Mouse (Mus musculus) hindlimb bud, embryonic 11.5 days (tissue): Measurements from ENCODE around the gene Cntd1.
A peak's percentile ranks its signal among the peaks of the same experiment; 100 is the strongest.
"Not testable (repeated sequence)": the region's sequence is repeated elsewhere in the genome, so short reads cannot be mapped to it uniquely, and the experiment has no call there.

Experiments used
- DNase-seq: peaks from one replicate; pipeline ENCODE4 v3.0.0-alpha.2; 2012; ENCODE audit warnings: low read depth, low spot score; ENCODE audit errors: extremely low spot score

Cntd1 gene

DNA sequence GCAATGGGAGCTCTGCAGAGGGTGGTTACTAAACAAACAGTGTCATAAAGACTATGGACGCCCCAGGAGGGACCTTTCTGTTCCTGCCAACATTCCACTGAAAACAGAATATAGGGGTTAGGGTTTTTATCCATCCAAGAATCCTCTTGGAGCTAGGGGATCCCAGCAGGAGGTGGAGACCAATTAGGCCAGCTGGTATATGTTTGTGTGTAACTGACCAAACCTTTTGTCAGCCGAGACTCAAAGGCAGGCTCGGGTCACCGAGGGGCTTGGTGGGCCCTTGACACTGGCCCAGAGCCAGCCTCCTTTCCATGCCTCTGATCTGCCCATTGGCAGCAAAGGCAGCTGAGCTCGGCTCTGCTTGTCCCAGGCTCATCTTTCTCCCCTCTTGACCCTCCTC, 4.1 kb downstream of the Cntd1 start:
- no peak for DNase-seq

DNA sequence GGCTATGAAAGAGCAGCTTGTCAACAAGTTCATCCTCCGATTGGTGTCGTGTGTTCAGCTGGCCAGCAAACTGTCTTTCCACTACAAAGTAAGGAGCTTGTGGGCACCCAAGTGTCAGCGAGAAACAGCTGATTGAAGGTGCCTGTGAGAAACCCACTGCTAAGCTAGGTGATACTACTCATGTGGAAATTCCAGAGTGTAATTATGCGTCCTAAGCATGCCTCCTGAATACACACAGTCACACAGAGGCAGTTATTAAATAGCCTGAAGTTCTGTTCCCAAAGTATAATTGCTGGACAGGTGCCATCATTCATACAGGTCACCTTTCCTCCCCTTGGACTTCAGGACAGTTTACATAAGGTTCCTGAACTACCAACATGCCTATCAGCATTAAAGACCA, 5.0 kb downstream of the Cntd1 start:
- DNase-seq, result no peak

DNA sequence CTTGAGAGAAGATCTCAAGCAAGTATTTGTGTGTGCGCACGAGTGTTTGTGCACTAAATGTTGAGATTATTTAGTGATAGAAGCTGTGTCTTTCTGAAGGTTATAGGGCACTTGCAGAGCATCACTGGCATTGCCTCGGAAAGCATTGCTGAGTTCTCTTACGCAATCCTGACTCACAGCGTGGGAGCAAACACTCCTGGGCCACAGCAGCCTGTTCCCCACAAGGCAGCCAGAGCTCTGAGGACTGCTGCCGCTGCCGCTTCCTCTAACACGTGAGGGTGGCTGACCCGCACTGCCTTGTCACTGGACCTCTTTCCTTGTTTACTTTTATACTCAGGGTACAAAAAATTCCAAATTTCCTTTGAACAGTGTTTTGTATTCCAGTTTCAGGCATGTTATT, 8.5 kb downstream of the Cntd1 start:
- no peak for DNase-seq

DNA sequence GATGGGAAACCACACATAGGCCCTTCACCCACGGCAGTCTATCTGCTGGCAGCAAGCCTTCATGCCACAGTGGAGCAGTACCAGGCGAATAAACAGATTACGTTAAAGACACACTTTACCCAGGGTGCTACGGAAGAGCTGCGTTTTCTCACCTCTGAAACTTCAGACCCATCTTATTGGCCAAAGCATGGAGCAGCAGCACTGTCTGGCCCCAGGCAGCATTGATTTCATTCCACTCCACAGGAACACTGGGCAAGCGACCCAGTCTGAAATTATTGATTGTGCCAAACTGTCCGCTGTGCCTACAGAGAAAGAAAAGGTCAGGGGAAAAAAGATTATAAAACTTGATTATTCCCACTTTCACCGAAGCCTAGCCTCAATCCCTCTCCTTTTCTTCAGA, 12.4 kb downstream of the Cntd1 start:
- no peak for DNase-seq

DNA sequence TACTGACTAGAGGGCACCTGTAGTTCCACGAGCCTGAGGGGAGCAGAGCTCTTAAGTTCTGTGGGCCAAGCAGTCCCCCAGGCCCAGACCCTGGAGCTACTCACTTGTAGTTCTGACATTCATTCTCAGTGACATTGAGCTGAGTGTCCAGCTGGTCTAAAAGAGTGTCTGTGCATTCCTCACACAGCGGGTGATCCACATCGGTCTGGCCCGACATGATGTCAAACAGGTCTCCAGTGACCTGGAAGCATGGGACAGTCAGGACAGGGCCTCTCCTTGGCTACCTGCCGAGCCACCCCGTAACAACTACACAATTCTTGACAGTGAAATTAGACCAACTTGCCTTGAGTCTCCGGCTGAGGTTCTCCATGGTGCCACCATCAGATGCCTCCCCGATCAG, 16.4 kb downstream of the Cntd1 start:
- no peak for DNase-seq

DNA sequence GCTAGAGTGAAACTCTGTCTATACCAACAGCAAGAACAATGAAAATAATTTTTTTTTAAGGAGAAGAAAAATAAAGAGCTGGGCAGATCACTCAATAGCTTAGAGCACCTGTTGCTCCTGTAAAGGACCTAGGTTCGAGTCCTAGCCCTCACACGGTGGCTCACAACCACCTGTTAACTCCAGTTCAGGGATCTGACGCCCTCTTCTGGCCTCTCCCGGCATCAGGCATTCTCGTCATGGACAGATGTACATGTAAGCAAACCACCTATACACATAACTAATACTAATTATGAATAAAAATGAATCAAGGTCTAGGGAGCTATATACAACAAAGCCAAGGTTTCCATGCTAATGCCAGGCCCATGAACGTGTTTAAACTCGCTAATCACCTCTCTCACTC, 22.1 kb downstream of the Cntd1 start:
- no peak for DNase-seq

DNA sequence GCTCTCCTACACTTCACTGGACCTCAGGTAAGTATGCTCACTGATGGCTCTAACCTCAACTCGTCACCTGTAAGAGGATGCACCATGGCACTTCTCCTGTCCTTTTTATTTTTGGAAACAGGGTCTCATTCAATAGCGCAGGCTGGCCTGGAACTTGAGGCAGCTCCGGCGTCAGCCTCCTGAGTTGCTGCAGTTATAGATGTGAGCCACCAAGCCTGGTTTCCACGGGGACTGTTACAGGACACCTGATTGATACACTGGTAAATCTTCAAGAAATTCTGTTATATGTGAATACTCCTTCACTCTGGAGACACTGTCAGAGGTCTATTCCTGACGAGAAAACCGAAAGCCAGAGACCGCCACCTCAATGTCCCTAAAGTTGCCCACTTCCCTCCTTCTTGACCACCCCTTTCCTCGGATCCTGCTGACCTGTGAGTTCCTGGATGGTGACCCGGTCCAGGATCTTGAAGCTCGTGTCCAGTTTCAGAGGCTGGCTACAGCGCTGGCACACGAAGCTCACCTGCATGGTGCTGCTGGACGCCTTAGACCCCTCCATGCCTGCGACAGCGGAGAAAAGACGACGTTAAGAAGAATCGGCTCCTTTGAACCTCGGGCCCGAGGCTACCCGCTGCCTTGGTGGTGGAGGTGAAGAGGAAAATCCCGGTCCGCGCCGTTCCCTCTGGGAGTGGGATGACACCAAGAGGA, 22.6 kb downstream of the Cntd1 start:
- DNase-seq, result no peak

DNA sequence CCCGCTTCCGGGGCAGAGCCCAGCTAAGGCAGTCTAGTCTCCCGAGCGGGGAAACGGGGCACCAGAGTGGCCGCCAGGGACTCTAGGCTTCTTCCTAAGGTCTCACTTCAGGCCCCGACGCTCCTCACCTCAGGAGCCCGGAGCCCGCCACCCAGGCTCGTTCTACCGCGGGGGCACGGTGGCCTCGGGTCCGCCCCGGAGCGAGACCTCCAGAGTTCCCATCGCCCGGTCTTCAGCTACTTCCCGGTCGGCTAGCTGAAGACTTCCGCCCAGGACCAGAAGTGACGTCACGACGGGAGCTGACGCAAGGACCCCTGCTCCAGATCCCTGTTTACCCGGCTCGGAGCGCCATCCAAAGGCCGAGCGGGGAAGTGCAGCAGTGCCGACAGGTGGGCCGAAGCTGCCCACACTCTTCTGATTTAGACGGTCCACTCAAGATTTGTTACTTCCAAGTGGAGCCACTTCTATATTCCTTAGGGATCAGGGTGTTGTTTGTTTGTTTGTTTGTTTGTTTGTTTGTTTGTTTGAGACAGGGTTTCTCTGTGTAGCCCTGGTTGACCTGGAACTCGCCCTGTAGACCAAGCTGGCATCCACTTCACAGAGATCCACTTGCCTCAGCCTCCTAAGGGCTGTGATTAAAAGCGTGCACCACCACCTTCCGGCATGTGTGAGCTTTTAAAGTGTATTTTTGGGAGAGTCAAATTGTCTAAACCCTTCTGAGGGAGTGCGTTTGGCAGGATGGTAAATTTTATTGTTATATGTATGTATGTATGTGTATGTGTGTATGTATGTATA, 23.4 kb downstream of the Cntd1 start, which contains the start of gene Becn1:
TSS of gene Becn1 (minus strand) at position 283 of the 795 bp plus-strand sequence.
- peak; percentile 87 for DNase-seq

DNA sequence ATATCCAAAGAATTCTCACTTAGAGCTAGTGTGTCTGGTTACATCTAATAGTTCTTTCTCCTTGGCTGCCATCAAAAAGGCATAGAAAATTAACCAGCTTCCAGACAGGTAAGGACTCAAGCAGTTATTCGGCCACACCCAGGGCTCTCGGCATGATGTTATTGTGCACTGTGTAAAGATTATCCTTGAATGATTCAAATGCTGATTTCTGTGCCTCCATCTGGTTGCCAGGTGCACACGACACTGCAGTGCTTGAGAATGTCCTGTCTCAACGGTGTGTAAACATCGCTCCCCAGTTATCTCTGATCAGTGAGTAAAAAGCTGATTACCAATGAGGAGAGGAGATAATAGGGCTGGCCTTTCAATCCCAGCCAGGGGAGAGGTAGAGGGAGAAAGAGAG, 28.9 kb downstream of the Cntd1 start:
- DNase-seq, result no peak

DNA sequence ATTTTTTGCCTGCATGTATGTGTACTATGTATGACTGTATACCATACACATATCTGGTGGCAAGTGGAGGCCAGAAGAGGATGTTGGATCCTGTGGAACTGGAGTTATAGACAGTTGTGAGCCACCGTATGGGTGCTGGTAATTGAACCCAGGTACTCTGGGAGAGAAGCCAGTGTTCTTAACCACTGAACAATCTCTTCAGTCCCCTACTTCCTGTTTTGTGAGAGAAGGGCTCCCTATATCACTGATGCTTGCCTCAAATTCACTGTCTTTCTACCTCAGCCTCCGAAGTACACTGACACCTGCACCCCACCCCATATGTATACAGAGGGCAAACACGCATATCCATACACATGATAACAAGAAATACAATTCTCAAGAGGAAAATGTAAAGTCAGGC, 32.3 kb downstream of the Cntd1 start:
- DNase-seq, result no peak

DNA sequence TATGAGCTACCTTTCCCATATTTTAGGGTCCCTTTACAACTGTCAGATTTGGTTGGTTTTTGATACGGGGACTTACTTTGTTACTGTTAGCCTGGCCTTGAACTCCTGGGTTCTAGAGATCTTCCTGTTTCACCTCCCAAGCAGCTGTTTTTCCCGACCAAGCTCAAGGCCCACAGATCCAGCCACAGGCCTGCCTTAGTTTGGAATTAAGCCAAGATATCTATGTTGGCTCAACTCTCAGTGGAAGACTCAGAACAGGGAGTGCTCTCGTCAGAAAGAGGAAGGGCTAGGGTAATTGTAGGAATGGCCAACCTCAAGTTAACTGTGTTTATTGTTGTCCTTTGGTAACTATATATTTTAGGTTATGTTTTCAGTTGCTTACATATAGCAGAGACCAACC, 33.3 kb downstream of the Cntd1 start:
- no peak for DNase-seq

DNA sequence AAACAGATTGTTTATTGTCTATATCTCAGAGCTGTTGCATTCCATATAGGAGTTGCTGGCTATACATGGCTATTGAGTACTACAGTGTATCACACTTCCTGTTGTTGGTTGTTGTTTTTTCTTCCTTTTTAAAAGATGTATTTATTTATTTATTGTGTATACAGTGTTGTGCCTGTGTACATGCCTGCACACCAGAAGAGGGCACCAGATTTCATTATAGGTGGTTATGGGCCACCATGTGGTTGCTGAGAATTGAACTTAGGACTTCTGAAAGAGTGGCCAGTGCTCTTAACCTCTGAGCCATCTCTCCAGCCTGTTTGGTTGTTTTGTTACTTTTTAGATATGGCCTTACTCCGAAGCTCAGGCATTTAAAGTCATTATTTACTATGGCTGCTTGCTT, 35.8 kb downstream of the Cntd1 start:
- DNase-seq, result no peak

DNA sequence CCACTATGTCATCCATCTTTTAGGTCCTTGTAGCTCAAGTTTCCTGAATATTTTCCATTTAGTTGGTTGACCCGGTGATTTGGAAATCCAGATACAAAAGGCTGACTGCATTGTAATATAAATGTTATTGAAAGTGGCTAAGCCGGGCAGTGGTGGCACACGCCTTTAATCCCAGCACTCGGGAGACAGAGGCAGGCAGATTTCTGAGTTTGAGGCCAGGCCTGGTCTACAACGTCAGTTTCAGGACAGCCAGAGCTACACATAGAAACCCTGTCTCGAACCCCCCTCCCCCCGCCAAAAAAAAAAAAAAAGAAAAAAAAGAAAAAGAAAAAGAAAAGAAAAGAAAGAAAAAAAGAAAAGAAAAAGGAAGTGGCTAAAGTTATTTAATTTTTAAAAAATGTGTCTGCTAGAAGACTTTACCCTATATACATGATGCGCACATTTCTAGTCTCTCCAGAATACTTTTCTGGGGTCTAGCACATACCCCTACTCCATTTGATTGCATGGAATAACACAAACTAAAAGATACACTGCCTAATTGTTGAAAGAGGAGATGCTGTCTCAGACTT, 36.4 kb downstream of the Cntd1 start:
- no peak for DNase-seq

DNA sequence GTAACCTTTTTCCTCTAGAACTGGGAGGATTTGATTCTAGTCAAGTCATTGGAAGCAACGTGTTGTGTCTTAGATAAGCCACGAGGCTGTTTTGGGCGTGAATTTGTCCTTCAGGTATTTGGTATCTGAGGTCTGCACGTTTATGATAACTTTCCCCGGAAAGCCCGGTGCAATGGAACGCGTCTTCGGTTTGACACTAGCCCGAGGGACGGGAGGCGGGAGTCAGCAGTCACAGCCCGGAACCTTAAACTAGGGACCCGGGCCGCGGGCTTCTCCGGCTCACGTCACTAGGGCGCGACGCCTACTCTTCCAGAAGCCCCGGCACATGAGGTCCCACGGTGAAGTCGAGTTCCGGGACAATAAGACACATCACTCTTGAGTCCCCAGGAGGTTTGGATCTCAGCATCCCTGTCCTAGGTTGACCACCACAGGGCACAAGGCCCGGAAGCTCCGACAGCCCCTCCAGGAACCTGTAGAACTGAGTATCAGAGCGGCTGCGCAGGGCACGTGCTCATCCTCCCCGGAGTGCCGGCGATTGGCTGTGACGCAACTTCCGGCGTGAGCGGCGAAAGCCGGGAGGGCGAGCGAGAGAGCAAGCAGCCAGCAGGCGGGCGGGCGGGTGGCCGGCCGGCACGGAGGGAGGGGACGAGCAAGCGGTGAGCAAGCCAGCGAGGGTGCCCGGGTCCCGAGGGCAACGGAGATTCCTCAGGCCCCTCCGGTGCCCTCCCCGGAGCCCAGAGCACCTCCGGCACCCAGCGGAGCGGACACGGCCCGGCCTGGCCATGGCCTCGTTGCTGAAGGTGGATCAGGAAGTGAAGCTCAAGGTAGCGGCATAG, 37.1 kb downstream of the Cntd1 start, which contains the start of gene Psme3:
TSS of gene Psme3 (plus strand) at position 549 of the 836 bp plus-strand sequence.
- peak; percentile 82 for DNase-seq

DNA sequence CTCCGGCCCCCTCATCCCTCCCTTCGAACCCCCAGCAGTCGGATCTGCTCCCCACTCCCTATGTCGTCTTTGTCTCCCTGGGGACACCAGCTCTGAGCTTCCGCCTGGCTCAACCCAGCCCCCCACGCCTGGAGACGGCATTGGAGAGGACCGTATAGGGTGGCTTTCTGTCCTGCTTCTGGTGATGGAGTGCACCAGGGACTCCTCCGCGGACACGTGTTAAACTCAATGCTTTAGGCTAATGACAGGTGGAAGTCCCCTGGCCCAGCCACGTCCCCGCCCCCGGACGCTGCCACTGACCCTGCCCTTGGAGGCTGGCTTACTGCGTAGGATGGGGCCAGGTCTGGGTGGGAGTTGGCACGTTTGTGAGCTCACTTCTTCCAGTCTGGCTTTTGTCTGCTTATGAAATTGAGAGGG, 37.7 kb downstream of the Cntd1 start:
- no peak for DNase-seq

DNA sequence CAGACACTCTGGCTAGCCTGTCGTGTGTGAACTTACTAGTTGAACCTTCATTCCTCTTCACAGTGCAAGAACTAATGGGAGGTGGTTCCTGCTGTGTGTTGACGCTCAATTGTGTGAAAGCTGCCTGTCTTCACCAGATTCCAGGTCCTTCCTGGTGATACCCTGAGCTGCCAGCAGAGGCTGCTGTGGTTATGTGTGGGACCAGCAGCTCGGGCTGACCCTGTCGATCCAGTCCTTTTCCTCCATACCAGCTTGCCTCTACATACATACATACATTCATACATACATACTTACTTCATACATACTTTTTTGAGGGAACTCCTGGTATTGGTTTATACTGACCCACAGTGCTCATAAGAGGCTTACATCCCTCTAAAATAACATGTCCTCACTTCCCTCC, 44.8 kb downstream of the Cntd1 start:
- no peak for DNase-seq

DNA sequence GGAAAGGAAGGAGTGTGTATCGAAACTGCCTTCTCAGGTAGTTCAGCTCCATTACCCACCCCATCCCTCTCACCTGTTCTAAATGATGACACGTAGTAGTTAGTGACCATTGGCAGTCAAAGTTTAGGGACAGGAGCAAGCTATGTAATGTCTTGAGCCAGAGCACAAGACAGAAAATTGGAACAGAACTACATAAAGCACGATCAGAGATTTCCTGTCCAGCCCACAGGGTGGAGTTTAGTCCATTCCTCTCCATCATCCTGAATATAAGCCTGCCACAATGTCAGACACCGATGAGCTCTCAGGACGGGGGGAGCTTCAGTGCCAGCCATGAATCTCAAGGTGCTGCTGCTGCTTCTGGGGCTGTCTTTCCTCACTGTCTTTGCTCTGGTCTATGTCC, 46.0 kb downstream of the Cntd1 start, which contains the start of gene Aoc2:
TSS of gene Aoc2 (plus strand) at position 301 of the 400 bp plus-strand sequence.
- no peak for DNase-seq

DNA sequence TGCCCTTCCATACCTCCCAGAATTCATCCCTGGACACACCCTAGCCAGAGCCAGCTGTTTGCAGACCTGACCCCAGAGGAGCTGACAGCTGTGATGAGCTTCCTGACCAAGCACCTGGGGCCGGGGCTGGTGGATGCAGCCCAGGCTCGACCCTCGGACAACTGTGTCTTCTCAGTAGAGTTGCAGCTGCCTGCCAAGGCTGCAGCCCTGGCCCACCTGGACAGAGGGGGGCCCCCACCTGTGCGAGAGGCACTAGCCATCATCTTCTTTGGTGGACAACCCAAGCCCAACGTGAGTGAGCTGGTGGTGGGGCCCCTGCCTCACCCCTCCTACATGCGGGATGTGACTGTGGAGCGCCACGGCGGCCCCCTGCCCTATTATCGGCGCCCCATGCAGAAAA, 46.4 kb downstream of the Cntd1 start:
- not testable (repeated sequence) for DNase-seq

DNA sequence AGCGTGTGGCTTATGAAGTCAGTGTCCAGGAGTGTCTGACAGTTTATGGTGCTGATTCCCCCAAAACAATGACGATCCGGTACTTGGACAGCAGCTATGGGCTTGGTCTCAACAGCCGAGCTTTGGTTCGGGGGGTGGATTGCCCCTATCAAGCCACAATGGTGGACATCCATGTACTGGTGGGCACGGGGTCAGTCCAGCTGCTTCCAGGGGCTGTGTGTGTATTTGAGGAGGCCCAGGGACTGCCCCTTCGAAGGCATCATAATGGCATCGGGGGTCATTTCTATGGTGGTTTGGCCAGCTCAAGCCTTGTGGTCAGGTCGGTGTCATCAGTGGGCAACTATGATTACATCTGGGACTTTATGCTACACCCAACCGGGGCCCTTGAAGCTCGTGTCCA, 47.3 kb downstream of the Cntd1 start:
- DNase-seq, result no peak

DNA sequence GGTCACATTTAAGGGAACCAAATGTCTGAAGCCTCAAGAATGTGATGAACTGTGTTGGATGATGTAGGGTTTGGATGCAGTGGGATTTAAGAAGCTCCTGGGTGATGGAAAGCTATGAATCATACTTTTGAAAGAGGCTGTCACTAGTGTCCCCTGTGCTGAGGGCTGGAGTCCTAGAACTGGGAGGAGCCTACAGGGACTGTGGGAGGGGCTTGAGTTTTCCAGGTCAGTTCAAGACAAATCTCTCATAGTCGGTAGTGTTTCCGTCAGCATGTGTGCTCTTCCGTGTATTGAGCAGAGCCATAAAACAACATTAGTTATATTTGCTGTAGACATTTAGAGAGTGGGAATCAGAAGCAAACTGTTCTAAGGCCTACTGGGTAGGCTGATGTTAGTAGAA, 48.5 kb downstream of the Cntd1 start:
- no peak for DNase-seq
